Mouse (Mus musculus): ENCODE results near the gene Sytl1.
A peak's percentile ranks its signal among the peaks of the same experiment; 100 is the strongest.

Gene Sytl1

GRCm38 (mm10) chr4:133212562-133213267 lies 50.2 kb downstream of the Sytl1 start:
- peak; percentile 91 for DNase-seq (ENCODE audit: low read depth, low spot score)

- peak; percentile 70 for DNase-seq (ENCODE audit: low read depth, low spot score)
Observed at GRCm38 (mm10) chr4:133211751-133212561, 51.0 kb downstream of the Sytl1 start, which contains the start of the genes Cd164l2 and Gpr3. Gene Cd164l2, plus strand, starts transcription at chr4:133212131. Gene Gpr3, minus strand, starts transcription at chr4:133212536.

- DNase-seq (ENCODE audit: low read depth, low spot score), result no peak
Observed at GRCm38 (mm10) chr4:133210788-133211390, 52.0 kb downstream of the Sytl1 start.

GRCm38 (mm10) chr4:133210023-133210787 lies 52.7 kb downstream of the Sytl1 start:
- DNase-seq (ENCODE audit: low read depth, low spot score), result peak; percentile 39

GRCm38 (mm10) chr4:133209366-133209765 lies 53.5 kb downstream of the Sytl1 start:
- DNase-seq (ENCODE audit: low read depth, low spot score), result peak; percentile 89

GRCm38 (mm10) chr4:133204379-133204778 lies 58.5 kb downstream of the Sytl1 start:
- no peak for DNase-seq (ENCODE audit: low read depth, low spot score)

GRCm38 (mm10) chr4:133203591-133203990 lies 59.3 kb downstream of the Sytl1 start:
- no peak for DNase-seq (ENCODE audit: low read depth, low spot score)

Measured in brain, adult 2 months (tissue).